Mouse (Mus musculus): ENCODE measurements at regions not wholly inside any gene's neighbourhood (a gene's known extent, or its start where the extent isn't known, plus 50 kb on each side); places are given as distances from the start of the nearest gene placed in this dataset.

DNA sequence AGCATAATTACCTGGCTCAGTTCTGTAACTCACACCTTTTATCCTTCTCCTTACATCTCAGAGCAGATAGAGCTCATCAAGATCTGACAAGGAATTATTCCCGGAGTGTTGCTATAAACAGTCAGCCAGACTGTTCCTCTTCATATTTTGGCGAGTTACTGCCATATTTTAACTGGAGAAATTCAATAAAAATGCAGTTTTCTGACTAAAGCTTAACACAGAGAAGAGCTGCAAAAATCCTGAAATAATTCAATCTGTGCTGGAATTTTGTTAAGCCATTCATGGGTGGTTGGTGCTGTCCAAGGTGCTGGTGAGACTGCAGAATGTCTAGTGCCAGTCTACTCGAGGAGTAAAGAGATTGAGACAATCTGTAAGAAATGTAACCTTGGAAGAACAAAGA lies 512.6 kb downstream of the Tm4sf1 start:
- peak; percentile 26 to 61 for DNase-seq

DNA sequence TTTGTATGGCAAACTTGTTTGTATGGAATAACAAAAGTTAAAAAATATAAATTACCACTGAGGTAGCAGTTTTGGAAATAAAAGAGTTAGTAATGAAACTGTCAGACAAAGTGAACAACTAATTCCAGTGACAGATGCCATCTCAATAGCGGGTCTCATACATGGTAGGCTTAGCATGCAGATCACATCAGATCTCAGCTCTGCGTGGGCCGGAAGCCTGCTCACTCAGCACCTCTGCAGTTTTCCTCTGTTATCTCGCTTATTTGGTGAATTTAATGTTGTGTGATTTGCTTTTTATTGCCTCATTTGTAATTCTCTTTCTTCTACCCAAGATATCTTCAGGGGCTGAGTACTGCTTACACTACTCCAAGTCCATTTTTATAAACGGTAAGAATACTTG lies 527.9 kb downstream of the Tm4sf1 start:
- no peak for DNase-seq

DNA sequence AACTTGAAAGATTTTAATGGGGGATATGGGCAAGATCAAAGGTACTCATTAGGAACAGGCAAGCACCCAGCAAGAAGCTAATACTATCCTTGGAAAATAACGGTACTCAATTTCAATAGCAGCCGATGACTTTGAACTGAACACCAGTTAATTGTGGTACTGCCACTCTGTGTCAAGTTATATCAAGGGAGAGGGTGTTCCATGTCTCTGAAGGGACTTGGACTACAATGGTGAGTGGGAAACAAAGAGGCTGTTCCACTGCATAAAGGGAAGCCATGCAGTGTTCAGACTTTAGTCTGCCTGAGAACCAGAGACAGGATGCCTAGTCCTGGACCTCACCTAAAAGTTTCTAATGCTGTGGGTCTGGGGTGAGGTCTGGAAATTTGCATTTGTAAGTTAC lies 531.6 kb downstream of the Tm4sf1 start:
- DNase-seq, result no peak

GRCm38 (mm10) chr3:56767133-56767532 lies 534.7 kb downstream of the Tm4sf1 start:
- no peak for DNase-seq

DNA sequence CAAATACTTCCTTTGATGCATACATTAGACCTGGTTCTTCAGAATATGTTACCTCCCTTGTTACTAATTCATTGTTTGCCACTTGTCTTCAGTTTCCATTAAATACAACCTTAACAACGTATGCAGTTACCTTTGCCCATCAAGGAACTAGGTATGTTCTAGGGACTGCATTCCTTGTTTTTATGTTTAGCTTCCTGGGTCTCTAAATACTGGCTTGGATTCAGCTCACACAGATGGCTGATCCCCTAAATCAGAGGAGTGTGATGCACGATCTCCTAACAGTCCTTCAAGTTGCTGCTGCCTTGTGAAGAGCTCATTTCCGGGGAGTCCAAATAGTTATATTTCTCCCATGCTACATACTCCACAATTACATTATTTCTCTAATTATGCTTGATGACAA lies 537.5 kb downstream of the Tm4sf1 start:
- no peak for DNase-seq

- no peak for DNase-seq
These were observed 537.9 kb downstream of the Tm4sf1 start for GRCm38 (mm10) chr3:56763896-56764295.

DNA sequence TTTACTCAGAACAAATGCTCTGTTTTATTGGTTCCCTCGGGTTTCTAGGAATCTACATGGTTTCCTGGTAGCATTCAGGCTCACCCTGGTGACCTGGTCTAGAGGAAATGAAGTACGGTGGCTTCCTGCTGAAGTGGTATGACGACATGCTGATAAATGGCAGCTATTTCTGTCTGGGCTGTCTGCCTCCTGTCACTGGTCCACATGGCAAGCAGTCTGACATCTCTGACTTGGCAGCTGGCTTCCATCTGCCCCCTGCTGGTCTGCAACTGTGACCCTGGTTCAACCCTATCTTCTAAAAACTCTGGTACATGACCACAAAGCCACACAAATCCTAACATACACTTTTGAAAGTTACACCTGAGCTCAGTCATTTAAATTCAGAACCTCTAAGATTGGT lies 548.1 kb downstream of the Tm4sf1 start:
- DNase-seq, result peak; percentile 55 to 73

- DNase-seq, result no peak
These were observed 549.9 kb downstream of the Tm4sf1 start for GRCm38 (mm10) chr3:56751926-56752325.

DNA sequence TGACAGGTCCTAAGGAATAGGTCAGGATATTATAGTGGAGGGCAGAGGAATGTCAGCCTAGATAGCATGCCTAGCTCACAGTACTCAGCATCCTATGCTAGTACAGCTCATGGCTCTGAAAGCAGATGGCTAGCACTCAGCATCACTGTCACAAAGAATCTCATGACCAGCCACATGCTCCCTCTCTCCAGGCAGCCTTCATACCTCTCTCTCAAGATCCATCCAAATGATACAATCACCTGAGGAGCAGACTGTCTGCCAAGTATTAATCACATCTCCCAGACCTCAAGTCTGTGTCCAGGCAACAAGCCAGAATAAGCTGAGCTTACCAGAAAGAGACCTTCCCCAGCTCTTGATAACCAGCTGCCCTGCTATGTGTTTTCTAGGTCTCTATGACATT lies 557.4 kb upstream of the Nbea start:
- no peak for DNase-seq

- DNase-seq, result no peak
These were observed 556.0 kb upstream of the Nbea start for GRCm38 (mm10) chr3:56739451-56739850.

- DNase-seq, result no peak
These were observed 547.3 kb upstream of the Nbea start for GRCm38 (mm10) chr3:56730849-56731248.

DNA sequence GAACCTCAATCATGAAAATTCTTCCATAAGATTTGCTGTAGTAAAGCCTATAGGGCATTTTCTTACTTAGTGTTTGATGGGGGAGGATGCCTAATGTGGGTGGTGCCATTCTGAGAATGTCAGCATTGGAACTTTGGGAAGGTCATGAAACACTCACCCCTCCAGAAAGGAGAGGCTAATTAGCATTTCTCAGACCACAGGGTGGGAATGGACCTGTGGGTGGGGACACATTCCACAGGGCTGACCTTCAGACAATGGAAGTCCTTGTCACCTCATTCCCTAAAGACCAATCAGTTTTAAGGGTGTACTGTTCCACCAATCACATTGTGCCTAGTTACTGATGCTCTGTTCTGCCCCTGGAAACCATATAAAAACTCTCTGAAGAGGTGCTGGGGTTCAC lies 541.5 kb upstream of the Nbea start:
- no peak for DNase-seq

DNA sequence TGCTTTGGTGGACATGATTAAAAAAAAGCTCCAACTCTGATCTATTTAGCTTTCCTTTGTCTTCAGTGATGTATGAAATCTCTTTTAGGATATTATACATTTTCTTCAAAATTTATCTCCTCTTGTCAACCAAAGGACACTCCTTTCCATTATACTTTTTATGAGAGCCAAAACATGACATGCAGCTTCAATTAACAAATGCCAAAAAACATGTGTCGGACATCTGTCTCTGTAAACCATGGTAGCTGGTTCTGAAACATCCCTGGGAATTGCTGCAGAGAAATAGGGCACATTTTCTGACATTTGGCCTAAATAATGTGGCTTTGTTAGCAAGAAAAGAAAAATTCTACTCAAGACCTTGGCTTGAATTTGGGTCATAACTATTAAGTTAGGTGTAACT lies 524.8 kb upstream of the Nbea start:
- DNase-seq, result no peak

- no peak for DNase-seq
These were observed 523.8 kb upstream of the Nbea start for GRCm38 (mm10) chr3:56707312-56707711.

GRCm38 (mm10) chr3:56706038-56706437 lies 522.5 kb upstream of the Nbea start:
- DNase-seq, result peak; percentile 16 to 19

- no peak for DNase-seq
These were observed 515.4 kb upstream of the Nbea start for GRCm38 (mm10) chr3:56698941-56699340.

DNA sequence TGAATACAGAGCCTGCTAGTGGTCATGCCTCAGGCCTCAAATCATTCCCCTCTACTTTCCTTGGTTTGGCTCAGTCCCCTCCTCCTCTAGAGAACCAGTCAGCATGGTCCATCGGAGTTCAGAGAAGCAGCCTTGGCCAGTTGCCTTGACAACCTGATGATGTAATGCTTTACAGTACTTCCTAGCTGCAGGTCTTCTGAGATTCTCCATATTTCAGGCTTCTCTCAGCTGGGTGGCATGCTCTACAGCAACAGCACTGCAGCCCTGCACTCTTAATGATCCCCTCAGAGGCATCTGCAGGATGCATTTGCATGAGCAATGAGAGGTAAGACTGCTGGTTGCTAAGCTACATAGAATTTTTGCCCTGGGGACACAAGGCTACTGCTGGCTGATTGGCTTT lies 514.7 kb upstream of the Nbea start:
- DNase-seq, result peak; percentile 25 to 45

DNA sequence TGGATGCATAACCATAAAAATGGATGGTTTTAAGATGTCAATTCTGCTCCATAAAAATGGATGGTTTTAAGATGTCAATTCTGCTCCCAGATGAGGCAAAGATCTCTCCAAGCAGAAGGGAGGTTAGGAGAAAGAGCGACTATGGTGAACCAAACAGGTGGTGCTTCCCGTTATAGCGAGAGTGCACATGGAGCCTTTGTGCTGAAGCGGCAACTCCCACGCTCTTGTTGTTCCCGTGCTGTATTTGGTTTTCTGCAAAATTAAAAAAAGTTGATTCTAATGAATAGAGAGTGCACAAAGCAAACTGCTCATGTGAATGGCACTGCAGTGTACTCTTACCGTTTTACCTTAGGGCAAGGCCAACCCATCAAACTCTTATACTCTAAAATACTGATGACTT lies 497.5 kb upstream of the Nbea start:
- no peak for DNase-seq

DNA sequence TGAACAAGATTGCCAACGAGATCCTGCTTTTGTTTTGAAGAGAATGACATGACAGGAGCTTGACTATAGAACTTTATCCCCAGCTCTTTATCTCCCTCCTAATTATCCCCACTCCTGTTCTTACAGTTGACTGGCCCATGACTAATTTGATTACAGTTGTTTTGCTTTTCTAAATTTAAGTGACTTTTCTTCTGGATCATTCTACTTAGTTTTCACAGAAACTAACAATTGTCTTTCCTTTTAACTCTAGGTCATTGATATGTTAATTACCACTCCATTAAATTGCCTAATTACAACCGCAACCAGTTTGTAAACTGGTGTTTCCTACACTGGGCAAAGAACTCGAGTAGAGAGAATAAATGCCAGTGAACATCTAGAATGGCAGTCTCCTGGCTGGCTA lies 485.3 kb upstream of the Nbea start:
- DNase-seq, result no peak

DNA sequence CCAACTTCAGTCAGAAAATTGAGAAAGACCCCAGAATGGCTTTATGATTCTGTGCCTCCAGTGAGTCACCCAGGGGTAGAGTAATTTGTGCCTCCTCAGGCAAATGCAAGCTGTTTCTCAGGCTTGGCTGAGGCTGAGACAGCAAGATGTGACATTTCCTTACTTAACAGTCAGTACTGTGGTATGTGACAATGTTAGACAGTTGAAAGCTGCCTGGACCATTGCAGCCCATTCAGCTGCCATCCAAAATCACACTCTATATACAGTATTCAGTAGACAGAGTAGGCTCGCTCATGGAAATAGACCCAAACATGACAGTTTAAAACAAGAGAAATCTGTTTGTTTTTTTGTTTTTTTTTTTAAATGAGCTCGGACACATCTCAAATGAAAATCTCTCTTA lies 477.1 kb upstream of the Nbea start:
- DNase-seq, result no peak

- DNase-seq, result no peak
These were observed 463.8 kb upstream of the Nbea start for GRCm38 (mm10) chr3:56647313-56647712.

Measured in adrenal gland, postnatal 36 days (tissue).